Mouse (Mus musculus) kidney, adult 2 months (tissue): ENCODE measurements at regions not wholly inside any gene's neighbourhood (a gene's known extent, or its start where the extent isn't known, plus 50 kb on each side); places are given as distances from the start of the nearest gene placed in this dataset.
"Not testable (repeated sequence)": the region's sequence is repeated elsewhere in the genome, so short reads cannot be mapped to it uniquely, and the experiment has no call there.

Experiments
- CTCF ChIP-seq: fragments of 200-500 bp; conservative IDR thresholded peaks from 2 replicates; pipeline ENCODE4 v1.5.1; 2011; ENCODE audit warnings: low read depth, mild to moderate bottlenecking, control low read depth, low read length, moderate library complexity, mixed read lengths; ENCODE audit not compliant: insufficient read depth, insufficient read length
- POLR2A ChIP-seq: fragments of 200-500 bp; IDR thresholded peaks from one replicate; pipeline ENCODE4 v1.6.1; 2011; ENCODE audit warnings: low read depth, low read length, control low read depth

- TF ChIP-seq CTCF, POLR2A: not testable (repeated sequence)
These were observed 79.7 kb upstream of the Pwp1 start for GRCm38 (mm10) chr10:85749549-85749948.
